Mouse (Mus musculus): Measurements from ENCODE around the gene Vps54. TPM values are rescaled to one million over a fixed set of nuclear protein-coding genes. Genes with fewer than 3 reads are reported as not detected.

The Vps54 gene
- polyA plus RNA-seq, 1 experiment from 2014 or later: 10.7 TPM

MicroRNAs encoded within 50 kb of the gene (microRNA counts, 519-probe panel; counts per million panel counts)
- 1,687 counts per million, percentile 24 among the panel's probes with 10 or more counts for microRNA mmu-miR-1933-3p
- 1,223 counts per million, percentile 12 among the panel's probes with 10 or more counts for microRNA mmu-miR-1933-5p

Small RNA genes within 50 kb of the gene (microRNA-seq; reads per million reads assigned to microRNA genes)
- gene Mir1933: 0.79 reads per million

Other genes with a start within 250 kb of the Vps54 start
- 47.9 and 49.4 TPM in 2 replicates for gene Peli1, start 148.0 kb upstream of the Vps54 start, polyA plus RNA-seq (2015; fragmentation: Nextera tagmentation; extraction: Ambion mirVana)
- gene Ugp2, start 131.9 kb downstream of the Vps54 start, polyA plus RNA-seq (2015; fragmentation: Nextera tagmentation; extraction: Ambion mirVana): 92.3 and 97.0 TPM in 2 replicates